Mouse (Mus musculus): ENCODE data around the gene Abcb10. TPM values are rescaled to one million over a fixed set of nuclear protein-coding genes. Genes with fewer than 3 reads are reported as not detected.
"Not testable (repeated sequence)": the region's sequence is repeated elsewhere in the genome, so short reads cannot be mapped to it uniquely, and the experiment has no call there.

Abcb10 gene
- total and polyA plus RNA-seq, 2 experiments from 2014 or later: 17.2 to 34.5 TPM

GRCm38 (mm10) chr8:123961371-123961770 lies 21.6 kb downstream of the Abcb10 start:
- no peak for TF ChIP-seq EP300 (IDR thresholded peaks at IDR 0.05; ENCODE audit: low read depth)
- TF ChIP-seq CTCF (IDR thresholded peaks at IDR 0.05; ENCODE audit: low read depth): no peak
- Histone ChIP-seq H3K4me3 (ENCODE audit: low read depth, low read length) (no peak overlapping the region), H3K9ac (replicated peaks; ENCODE audit: low read depth, low read length) (no peak overlapping the region), H3K27ac (ENCODE audit: low read depth) (no peak overlapping the region), H3K4me1 (ENCODE audit: control insufficient read depth, insufficient read depth) (no peaks in the 10 kb centered on the region), H3K27me3 (ENCODE audit: control insufficient read depth, insufficient read depth, low read length) (no peaks in the 10 kb centered on the region), H3K4me2 (ENCODE audit: low read depth, low read length) (no peak overlapping the region), H3K9me3 (replicated peaks; ENCODE audit: control insufficient read depth, low read length) (no peaks in the 10 kb centered on the region), H3K36me3 (replicated peaks; ENCODE audit: control insufficient read depth, insufficient read depth, low read length) (peaks cover 65% of the 10 kb centered on the region)
- ATAC-seq (ENCODE audit: insufficient read depth, low read depth): no peak
- no peak for DNase-seq (ENCODE audit: low spot score)
- 76% methylated on average over 1 of the region's 1 CpGs for WGBS

DNA sequence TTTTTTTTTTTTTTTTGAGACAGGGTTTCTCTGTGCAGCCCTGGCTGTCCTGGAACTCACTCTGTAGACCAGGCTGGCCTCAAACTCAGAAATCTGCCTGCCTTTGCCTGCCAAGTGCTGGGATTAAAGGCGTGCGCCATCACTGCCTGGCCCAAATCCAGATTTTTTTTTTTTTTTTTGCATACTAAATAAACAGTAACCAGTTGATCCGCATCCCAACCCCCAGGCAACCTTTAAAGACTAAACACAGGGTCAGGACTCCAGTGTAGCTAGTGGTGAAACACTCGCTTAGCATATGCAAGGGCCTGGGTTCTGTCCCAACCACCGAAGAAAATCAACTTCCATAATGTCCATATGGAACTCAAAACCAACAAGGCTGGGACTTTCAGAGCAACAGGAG lies 22.4 kb downstream of the Abcb10 start:
- not testable (repeated sequence) for DNase-seq (ENCODE audit: low spot score); H3K27ac ChIP-seq (ENCODE audit: low read depth); ATAC-seq (ENCODE audit: insufficient read depth, low read depth); H3K9ac ChIP-seq (replicated peaks; ENCODE audit: low read depth, low read length); H3K9me3 ChIP-seq (replicated peaks; ENCODE audit: control insufficient read depth, low read length); H3K4me3 ChIP-seq (ENCODE audit: low read depth, low read length); H3K4me1 ChIP-seq (ENCODE audit: control insufficient read depth, insufficient read depth); H3K27me3 ChIP-seq (ENCODE audit: control insufficient read depth, insufficient read depth, low read length); H3K4me2 ChIP-seq (ENCODE audit: low read depth, low read length)
- H3K36me3 ChIP-seq (replicated peaks; ENCODE audit: control insufficient read depth, insufficient read depth, low read length): peaks cover 69% of the 10 kb centered on the region
- WGBS: 79% methylated on average over 5 of the region's 5 CpGs

- TF ChIP-seq EP300 (IDR thresholded peaks at IDR 0.05; ENCODE audit: low read depth) (no peak), CTCF (IDR thresholded peaks at IDR 0.05; ENCODE audit: low read depth) (no peak)
- Histone ChIP-seq H3K9ac (replicated peaks; ENCODE audit: low read depth, low read length) (no peak overlapping the region), H3K27me3 (ENCODE audit: control insufficient read depth, insufficient read depth, low read length) (no peaks in the 10 kb centered on the region), H3K4me3 (ENCODE audit: low read depth, low read length) (no peak overlapping the region), H3K4me1 (ENCODE audit: control insufficient read depth, insufficient read depth) (no peaks in the 10 kb centered on the region), H3K9me3 (replicated peaks; ENCODE audit: control insufficient read depth, low read length) (no peaks in the 10 kb centered on the region), H3K36me3 (replicated peaks; ENCODE audit: control insufficient read depth, insufficient read depth, low read length) (peaks cover 72% of the 10 kb centered on the region), H3K27ac (ENCODE audit: low read depth) (no peak overlapping the region), H3K4me2 (ENCODE audit: low read depth, low read length) (no peak overlapping the region)
- ATAC-seq (ENCODE audit: insufficient read depth, low read depth) (no peak), DNase-seq (ENCODE audit: low spot score) (no peak)
- WGBS: 78% methylated on average over 9 of the region's 9 CpGs
Measured at GRCm38 (mm10) chr8:123960056-123960455, 22.9 kb downstream of the Abcb10 start.

- Histone ChIP-seq H3K36me3 (replicated peaks; ENCODE audit: control insufficient read depth, insufficient read depth, low read length) (peaks cover 72% of the 10 kb centered on the region), H3K4me1 (ENCODE audit: control insufficient read depth, insufficient read depth) (no peaks in the 10 kb centered on the region), H3K4me2 (ENCODE audit: low read depth, low read length) (no peak overlapping the region), H3K9me3 (replicated peaks; ENCODE audit: control insufficient read depth, low read length) (no peaks in the 10 kb centered on the region), H3K4me3 (ENCODE audit: low read depth, low read length) (no peak overlapping the region), H3K27ac (ENCODE audit: low read depth) (no peak overlapping the region), H3K9ac (replicated peaks; ENCODE audit: low read depth, low read length) (no peak overlapping the region), H3K27me3 (ENCODE audit: control insufficient read depth, insufficient read depth, low read length) (no peaks in the 10 kb centered on the region)
- DNase-seq (ENCODE audit: low spot score) (no peak), ATAC-seq (ENCODE audit: insufficient read depth, low read depth) (no peak)
- no peak for TF ChIP-seq EP300 (IDR thresholded peaks at IDR 0.05; ENCODE audit: low read depth)
- no peak for TF ChIP-seq CTCF (IDR thresholded peaks at IDR 0.05; ENCODE audit: low read depth)
- 88% methylated on average over 6 of the region's 6 CpGs for WGBS
Measured at GRCm38 (mm10) chr8:123959473-123959872, 23.4 kb downstream of the Abcb10 start.

GRCm38 (mm10) chr8:123958130-123958529 lies 24.8 kb downstream of the Abcb10 start:
- no peaks in the 10 kb centered on the region for H3K27me3 ChIP-seq (ENCODE audit: control insufficient read depth, insufficient read depth, low read length)
- H3K4me3 ChIP-seq (ENCODE audit: low read depth, low read length): no peak overlapping the region
- no peak overlapping the region for H3K4me2 ChIP-seq (ENCODE audit: low read depth, low read length)
- DNase-seq (ENCODE audit: low spot score) (peak; percentile 42), ATAC-seq (ENCODE audit: insufficient read depth, low read depth) (no peak; the same call in 1 of the 2 replicates)
- H3K4me1 ChIP-seq (ENCODE audit: control insufficient read depth, insufficient read depth): no peaks in the 10 kb centered on the region
- H3K36me3 ChIP-seq (replicated peaks; ENCODE audit: control insufficient read depth, insufficient read depth, low read length): peaks cover 69% of the 10 kb centered on the region
- TF ChIP-seq CTCF (IDR thresholded peaks at IDR 0.05; ENCODE audit: low read depth) (no peak), EP300 (IDR thresholded peaks at IDR 0.05; ENCODE audit: low read depth) (no peak)
- H3K9me3 ChIP-seq (replicated peaks; ENCODE audit: control insufficient read depth, low read length): no peaks in the 10 kb centered on the region
- H3K27ac ChIP-seq (ENCODE audit: low read depth): no peak overlapping the region
- WGBS: 49% methylated on average over 17 of the region's 17 CpGs
- no peak overlapping the region for H3K9ac ChIP-seq (replicated peaks; ENCODE audit: low read depth, low read length)

GRCm38 (mm10) chr8:123954246-123954645 lies 28.7 kb downstream of the Abcb10 start:
- H3K9me3 ChIP-seq (replicated peaks; ENCODE audit: control insufficient read depth, low read length): no peaks in the 10 kb centered on the region
- no peak overlapping the region for H3K4me2 ChIP-seq (ENCODE audit: low read depth, low read length)
- DNase-seq (ENCODE audit: low spot score) (no peak), ATAC-seq (ENCODE audit: insufficient read depth, low read depth) (no peak)
- H3K9ac ChIP-seq (replicated peaks; ENCODE audit: low read depth, low read length): no peak overlapping the region
- no peaks in the 10 kb centered on the region for H3K27me3 ChIP-seq (ENCODE audit: control insufficient read depth, insufficient read depth, low read length)
- TF ChIP-seq EP300 (IDR thresholded peaks at IDR 0.05; ENCODE audit: low read depth) (no peak), CTCF (IDR thresholded peaks at IDR 0.05; ENCODE audit: low read depth) (no peak)
- H3K4me3 ChIP-seq (ENCODE audit: low read depth, low read length): no peak overlapping the region
- WGBS: 88% methylated on average over 8 of the region's 8 CpGs
- no peak overlapping the region for H3K27ac ChIP-seq (ENCODE audit: low read depth)
- H3K36me3 ChIP-seq (replicated peaks; ENCODE audit: control insufficient read depth, insufficient read depth, low read length): peaks cover 47% of the 10 kb centered on the region
- no peaks in the 10 kb centered on the region for H3K4me1 ChIP-seq (ENCODE audit: control insufficient read depth, insufficient read depth)
